Mouse (Mus musculus) E14TG2a.4 (cell line): ENCODE data around the gene Gm20388.

ENCODE experiments used
- CTCF ChIP-seq: conservative IDR thresholded peaks from 2 replicates; pipeline ENCODE4 v1.5.1; 2014; ENCODE audit warnings: low read length
- NANOG ChIP-seq: IDR thresholded peaks from 2 replicates; pipeline ENCODE4 v1.6.1; 2014; ENCODE audit warnings: borderline replicate concordance, low read length, mixed read lengths
- POU5F1 ChIP-seq: IDR thresholded peaks from 2 replicates; pipeline ENCODE4 v1.6.1; 2014; ENCODE audit warnings: low read length, borderline replicate concordance

DNA sequence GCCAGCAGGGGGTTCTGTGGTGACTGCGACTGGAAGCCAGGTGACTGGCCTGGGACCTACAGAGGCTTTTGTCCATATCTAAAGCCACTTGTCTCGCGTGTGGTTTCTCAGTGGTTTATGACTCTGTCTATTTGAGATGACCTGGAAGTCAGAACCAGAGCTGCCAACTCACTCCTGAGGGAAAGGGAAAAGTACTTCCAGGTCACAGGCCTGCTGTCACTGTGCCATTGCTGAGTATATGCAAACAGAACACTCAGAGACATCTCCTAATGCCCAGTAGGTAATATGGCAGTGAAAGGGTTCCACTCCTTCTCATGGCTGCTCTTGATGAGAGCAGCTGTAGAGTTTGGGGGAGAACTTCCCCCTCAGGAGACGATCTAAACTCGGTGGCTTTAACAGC is 2088.6 kb downstream of the Gm20388 start:
- no peak for TF ChIP-seq CTCF
- TF ChIP-seq NANOG, result no peak
- no peak for TF ChIP-seq POU5F1
